Mouse (Mus musculus) forebrain, embryonic 16.5 days (tissue): ENCODE data around the gene Actl7a. TPM values are rescaled to one million over a fixed set of nuclear protein-coding genes. Genes with fewer than 3 reads are reported as not detected.

Source experiments
- polyA plus RNA-seq: library from polyadenylated mRNA; unstranded; fragments of >200 nt; fragmentation: Nextera tagmentation; extraction: Ambion mirVana; gene quantifications from 2 replicates; pipeline ENCODE4 v1.2.1, GENCODE M21; 2015

The Actl7a gene
- polyA plus RNA-seq, 1 experiment from 2014 or later: not detected

Other genes with a start within 250 kb of the Actl7a start
- gene Gm26657, start 3.3 kb upstream of the Actl7a start, polyA plus RNA-seq: not detected in 2 replicates
- gene Actl7b, start 2.0 kb upstream of the Actl7a start, polyA plus RNA-seq: not detected in 2 replicates
- 64.7 and 68.7 TPM in 2 replicates for gene Elp1, start 58.9 kb downstream of the Actl7a start, polyA plus RNA-seq
- 16.0 and 16.4 TPM in 2 replicates for gene Fam206a, start 58.9 kb downstream of the Actl7a start, polyA plus RNA-seq
- 11.1 and 11.4 TPM in 2 replicates for gene Ctnnal1, start 121.8 kb downstream of the Actl7a start, polyA plus RNA-seq
- 8.3 and 8.7 TPM in 2 replicates for gene Tmem245, start 204.0 kb downstream of the Actl7a start, polyA plus RNA-seq
- 25.3 and 28.6 TPM in 2 replicates for gene Frrs1l, start 247.0 kb downstream of the Actl7a start, polyA plus RNA-seq